Mouse (Mus musculus) right cerebral cortex, postnatal 36 days (tissue): ENCODE results near the gene Marveld1.

Source experiments
- DNase-seq, 2 experiments: peaks; one replicate each; pipeline ENCODE4 v3.0.0; 2022; ENCODE audit warnings: low spot score in 2 of 2, mixed read lengths in 1 of 2

Marveld1 gene

GRCm38 (mm10) chr19:42139724-42140517 is 7.3 kb upstream of the Marveld1 start:
- no peak for DNase-seq

DNA sequence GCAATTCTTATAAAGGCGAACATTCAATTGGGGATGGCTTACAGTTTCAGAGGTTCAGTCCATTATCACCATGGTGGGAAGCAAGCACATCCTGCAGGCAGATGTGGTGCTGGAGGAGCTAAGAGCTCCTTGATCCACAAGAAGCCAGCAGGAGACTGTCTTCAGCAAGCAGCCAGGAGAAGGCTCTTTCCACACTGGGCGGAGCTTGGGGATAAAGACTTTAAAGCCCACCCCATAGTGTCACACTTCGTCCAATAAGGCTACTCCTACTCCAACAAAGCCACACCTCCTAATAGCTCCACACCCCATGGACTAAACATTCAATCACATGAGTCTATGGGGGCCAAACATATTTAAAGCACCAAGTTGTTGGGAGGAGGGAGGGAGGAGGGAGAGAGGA is 5.2 kb upstream of the Marveld1 start:
- DNase-seq: no peak

GRCm38 (mm10) chr19:42142757-42143156 is 4.4 kb upstream of the Marveld1 start:
- DNase-seq: no peak

GRCm38 (mm10) chr19:42144067-42144466 is 3.1 kb upstream of the Marveld1 start:
- no peak for DNase-seq

DNA sequence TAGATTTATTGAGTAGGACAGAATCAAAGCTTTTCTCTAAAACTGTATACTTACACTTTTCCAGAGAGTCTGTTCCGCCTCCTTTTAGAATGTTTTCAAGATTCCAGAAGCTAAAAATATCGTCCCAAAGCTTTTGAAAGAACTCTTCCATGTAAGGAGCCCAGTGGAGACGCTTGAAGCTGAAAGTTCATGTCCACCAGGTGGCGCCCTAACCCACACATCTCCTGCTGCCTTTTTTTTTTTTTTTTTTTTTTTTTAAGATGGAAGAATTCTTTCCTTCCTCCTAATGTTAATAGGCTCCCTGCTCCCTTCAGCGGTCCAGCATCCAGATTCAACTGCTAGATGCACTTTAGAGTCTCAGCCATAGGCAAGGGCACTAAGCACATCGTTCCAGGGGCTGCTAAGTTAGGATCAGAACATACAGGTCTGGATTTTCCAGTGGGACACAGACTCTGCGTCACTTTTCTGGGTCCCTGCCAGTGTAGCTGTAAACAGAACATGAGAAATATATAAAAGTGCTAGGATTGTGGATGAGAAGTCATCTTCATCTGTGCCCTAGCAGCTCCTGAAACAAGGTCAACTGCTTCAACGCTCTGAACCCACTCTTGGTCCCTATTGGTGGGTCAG is 2.5 kb upstream of the Marveld1 start:
- peak; percentile 84 to 86 for DNase-seq

GRCm38 (mm10) chr19:42145210-42145609 is 2.0 kb upstream of the Marveld1 start:
- no peak for DNase-seq

- no peak for DNase-seq
These were observed 1.5 kb upstream of the Marveld1 start for GRCm38 (mm10) chr19:42145731-42146130.

GRCm38 (mm10) chr19:42146276-42147010 is 757 bp upstream of the Marveld1 start:
- DNase-seq: no peak

DNA sequence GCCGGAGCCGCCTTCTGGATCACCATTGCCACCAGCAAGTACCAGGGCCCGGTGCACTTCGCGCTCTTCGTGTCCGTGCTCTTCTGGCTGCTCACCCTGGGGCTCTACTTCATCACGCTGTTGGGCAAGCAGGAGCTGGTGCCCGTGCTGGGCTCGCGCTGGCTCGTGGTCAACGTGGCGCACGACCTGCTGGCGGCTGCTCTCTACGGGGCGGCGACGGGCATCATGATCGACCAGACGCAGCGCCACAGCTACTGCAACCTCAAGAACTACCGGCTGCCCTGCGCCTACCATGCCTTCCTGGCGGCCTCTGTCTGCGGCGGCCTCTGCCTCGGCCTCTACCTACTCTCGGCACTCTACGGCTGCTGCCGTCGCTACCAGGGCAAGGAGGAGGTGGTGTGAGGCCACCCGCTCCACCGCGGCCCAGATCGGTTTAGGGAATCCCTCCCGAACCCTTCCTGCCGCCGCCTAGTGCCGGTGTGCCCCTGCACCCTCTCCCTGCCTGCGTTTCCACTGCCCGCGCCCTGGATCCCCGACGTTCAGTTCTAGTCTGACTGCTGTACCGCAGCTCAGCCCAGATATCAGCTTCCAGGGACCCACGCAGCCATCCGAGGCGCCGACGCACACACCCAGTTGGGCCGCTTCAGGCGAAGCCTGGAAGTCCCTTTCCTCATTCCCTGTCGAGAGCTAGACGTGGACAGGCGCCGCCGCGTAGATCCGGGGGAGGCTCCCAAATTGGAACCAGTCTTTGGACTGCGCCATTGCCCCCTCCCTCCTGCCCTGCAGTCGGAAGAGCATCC is 769 bp downstream of the Marveld1 start:
- peak; percentile 63 to 79 for DNase-seq

DNA sequence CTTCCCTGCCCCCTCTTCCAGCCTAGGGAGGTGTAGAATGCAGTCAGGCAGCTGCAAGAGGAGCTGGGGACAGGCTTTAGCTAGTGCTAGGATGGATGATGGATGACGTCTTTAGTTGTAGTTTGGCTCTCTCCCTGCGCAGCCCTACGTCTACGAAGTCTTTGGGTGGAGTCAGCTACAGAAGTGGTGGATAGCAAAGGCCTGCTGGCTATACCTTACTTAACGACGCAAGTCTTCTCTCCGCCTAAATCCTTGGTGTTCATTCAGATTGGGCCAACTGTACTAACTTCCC is 1.3 kb downstream of the Marveld1 start:
- no peak for DNase-seq

DNA sequence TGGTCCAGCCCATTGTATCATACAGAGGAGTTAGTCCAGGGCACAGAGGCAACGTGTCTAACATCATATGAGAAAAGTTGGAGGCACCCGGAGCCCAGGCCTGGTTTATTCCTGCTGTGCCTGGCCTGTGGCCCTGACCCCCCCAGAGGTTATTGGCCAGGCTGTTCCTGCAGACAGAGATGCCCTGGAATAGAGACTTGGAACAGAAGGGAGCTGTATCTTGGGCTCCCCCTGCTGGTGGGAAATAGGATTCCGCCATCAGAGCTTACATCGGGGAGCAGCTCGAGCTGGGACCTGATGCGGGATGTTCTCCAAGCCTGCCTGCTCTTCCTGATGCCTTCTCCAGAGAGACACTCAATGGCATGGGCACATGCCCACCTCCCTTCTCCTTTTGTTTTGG is 4.8 kb downstream of the Marveld1 start:
- peak; percentile 74 to 75 for DNase-seq

- DNase-seq: no peak
These were observed 10.5 kb downstream of the Marveld1 start for GRCm38 (mm10) chr19:42157493-42158237.

GRCm38 (mm10) chr19:42158246-42159017 is 11.2 kb downstream of the Marveld1 start:
- DNase-seq: no peak

DNA sequence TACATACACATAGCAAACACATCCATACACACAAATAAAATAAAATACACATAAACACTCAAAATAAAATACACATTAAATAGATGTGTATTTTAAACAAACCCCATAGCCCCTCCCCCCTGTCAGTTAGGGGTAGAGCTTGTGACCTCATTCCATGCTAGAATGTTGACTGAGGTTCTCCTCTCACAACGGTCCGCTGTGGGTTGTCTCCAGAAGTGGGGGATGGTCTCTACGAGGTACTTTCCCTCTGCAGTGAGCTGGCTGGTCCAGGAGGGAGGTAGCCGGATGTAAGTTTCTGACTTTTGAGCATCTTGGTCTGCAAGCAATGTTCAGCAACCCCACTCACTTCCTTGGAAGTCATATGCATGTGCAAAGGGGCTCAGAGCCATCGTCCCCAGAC is 16.6 kb downstream of the Marveld1 start, which contains the start of gene Zfyve27:
Gene Zfyve27 (plus strand): TSS at position 188 of the 400 bp plus-strand sequence.
- DNase-seq: no peak

- DNase-seq: no peak
These were observed 17.0 kb downstream of the Marveld1 start for GRCm38 (mm10) chr19:42164188-42164587.

GRCm38 (mm10) chr19:42166130-42166529 is 18.9 kb downstream of the Marveld1 start:
- peak; percentile 69 to 71 for DNase-seq

GRCm38 (mm10) chr19:42166766-42167165 is 19.6 kb downstream of the Marveld1 start:
- no peak for DNase-seq

- DNase-seq: no peak
These were observed 20.3 kb downstream of the Marveld1 start for GRCm38 (mm10) chr19:42167489-42167888.

DNA sequence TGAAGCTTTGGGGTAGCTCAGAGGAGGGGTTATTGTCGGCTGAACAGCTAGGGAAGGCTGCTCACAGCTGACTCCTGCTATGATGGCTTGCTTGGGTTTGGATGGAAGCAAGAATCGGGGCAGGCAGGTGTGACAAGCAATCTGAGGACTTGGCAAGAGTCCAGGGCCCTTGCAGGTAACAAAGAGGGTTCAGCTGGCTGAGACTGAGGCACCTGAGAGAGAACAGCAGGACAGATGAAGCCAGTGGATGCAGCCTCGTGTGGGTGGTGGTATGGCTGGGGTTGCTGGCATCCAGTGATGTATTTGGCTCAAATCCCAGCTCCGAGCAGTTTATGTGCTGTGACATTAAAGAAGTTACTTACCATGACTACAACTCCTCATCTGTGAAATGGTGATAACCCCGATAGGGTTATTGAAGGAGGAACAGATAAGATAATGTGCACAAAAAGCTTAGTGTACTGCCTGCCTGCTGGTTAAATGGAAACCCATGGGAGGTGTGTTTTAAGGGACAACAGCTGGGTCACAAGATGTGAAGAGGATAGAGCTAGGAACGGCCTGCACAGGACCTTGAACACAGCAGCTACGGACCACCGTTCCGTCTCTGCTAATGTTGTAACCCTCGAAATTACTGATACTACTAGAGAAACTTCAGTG is 22.2 kb downstream of the Marveld1 start:
- DNase-seq: no peak
